13 mouse cellular contexts compared by ENCODE assay signal in genomic region chr8:117321232-117321631, GRCm38 (mm10).
DNase-seq lines count a peak whose midpoint lies in the region; ATAC-seq and TF ChIP-seq lines count a peak whose summit lies in the region.
"Had no signal": no experiment of that assay in that cellular context is flagged by ENCODE, and none has a peak within 500 bp of the region (broad histone marks: within the 10 kb centered on the region; RNA-seq: fewer than 3 reads in every experiment).

No protein-coding gene starts in this region.

- no peaks in the 10 kb centered on the region for H3K27me3 ChIP-seq in forebrain, embryonic 15.5 days
- H3K27me3 ChIP-seq in hindbrain, embryonic 15.5 days, result no peaks in the 10 kb centered on the region
- H3K27me3 ChIP-seq in neural tube, embryonic 14.5 days (ENCODE audit: control insufficient read depth, insufficient read depth, low read length), result no peaks in the 10 kb centered on the region
- H3K27me3 ChIP-seq: embryonic facial prominence, embryonic 13.5 days; heart, embryonic 15.5 days; lung, embryonic 15.5 days had no signal

- DNase-seq in left cerebral cortex, adult 2 months (ENCODE audit: extremely low spot score in 1 of 2, low spot score in 2 of 2), result no peak
- no peak for DNase-seq in left cerebral cortex, postnatal 14 days (ENCODE audit: low spot score in 2 of 2)
- no peak for DNase-seq in right cerebral cortex, postnatal 36 days (ENCODE audit: low spot score in 2 of 2)
- DNase-seq: adrenal gland, postnatal 36 days; cerebellum, postnatal 36 days; liver had no signal

- no peak for TF ChIP-seq CTCF in left cerebral cortex, adult 2 months (IDR thresholded peaks at IDR 0.05)

- H3K4me2 ChIP-seq in forebrain, embryonic 15.5 days (replicated peaks), result no peak overlapping the region
- no peak overlapping the region for H3K4me2 ChIP-seq in hindbrain, embryonic 15.5 days
- H3K4me2 ChIP-seq in neural tube, embryonic 14.5 days (ENCODE audit: low read depth, low read length), result no peak overlapping the region
- H3K4me2 ChIP-seq: embryonic facial prominence, embryonic 13.5 days; heart, embryonic 15.5 days; lung, embryonic 15.5 days had no signal

- ATAC-seq in forebrain, embryonic 15.5 days (replicated peaks), result no peak
- ATAC-seq in hindbrain, embryonic 15.5 days (ENCODE audit: low FRiP score, low read depth), result no peak
- ATAC-seq in neural tube, embryonic 14.5 days (ENCODE audit: low read depth), result no peak
- ATAC-seq in activated CD4-positive, CD25-positive, alpha-beta regulatory T cell, adult 4 months, result no peak

- intact Hi-C loops in left cerebral cortex, adult 2 months (cut with DNase I), result no loop called here
- intact Hi-C loops in left cerebral cortex, postnatal 14 days (cut with DNase I), result no loop called here

- H3K4me3 ChIP-seq in left cerebral cortex, adult 2 months, result no peak overlapping the region
- no peak overlapping the region for H3K4me3 ChIP-seq in forebrain, embryonic 15.5 days
- H3K4me3 ChIP-seq in hindbrain, embryonic 15.5 days, result no peak overlapping the region
- H3K4me3 ChIP-seq in neural tube, embryonic 14.5 days (ENCODE audit: low read depth, low read length), result no peak overlapping the region
- H3K4me3 ChIP-seq: embryonic facial prominence, embryonic 13.5 days; heart, embryonic 15.5 days; lung, embryonic 15.5 days had no signal

- 82% methylated on average over 15 of the region's 15 CpGs for WGBS in forebrain, embryonic 15.5 days
- WGBS in hindbrain, embryonic 15.5 days, result 61% methylated on average over 15 of the region's 15 CpGs
- WGBS in neural tube, embryonic 14.5 days, result 73% methylated on average over 15 of the region's 15 CpGs

- no peak overlapping the region for H3K9ac ChIP-seq in forebrain, embryonic 15.5 days (replicated peaks)
- H3K9ac ChIP-seq in hindbrain, embryonic 15.5 days, result no peak overlapping the region; the same call in 1 of the 2 replicates
- no peak overlapping the region for H3K9ac ChIP-seq in neural tube, embryonic 14.5 days (replicated peaks; ENCODE audit: low read depth, low read length)
- H3K9ac ChIP-seq: embryonic facial prominence, embryonic 13.5 days; heart, embryonic 15.5 days; lung, embryonic 15.5 days had no signal

- no peaks in the 10 kb centered on the region for H3K9me3 ChIP-seq in forebrain, embryonic 15.5 days
- H3K9me3 ChIP-seq in hindbrain, embryonic 15.5 days, result no peaks in the 10 kb centered on the region
- no peaks in the 10 kb centered on the region for H3K9me3 ChIP-seq in neural tube, embryonic 14.5 days (ENCODE audit: control insufficient read depth, low read length)
- H3K9me3 ChIP-seq: embryonic facial prominence, embryonic 13.5 days; heart, embryonic 15.5 days; lung, embryonic 15.5 days had no signal

- H3K27ac ChIP-seq in left cerebral cortex, adult 2 months, result peak overlapping the region; percentile 80; the same call in 1 of the 2 replicates
- peak overlapping the region; percentile 70 for H3K27ac ChIP-seq in forebrain, embryonic 15.5 days (replicated peaks)
- H3K27ac ChIP-seq in hindbrain, embryonic 15.5 days (replicated peaks), result peak overlapping the region; percentile 78
- peak overlapping the region; percentile 56 for H3K27ac ChIP-seq in neural tube, embryonic 14.5 days (ENCODE audit: low read depth, low read length)
- H3K27ac ChIP-seq: embryonic facial prominence, embryonic 13.5 days; heart, embryonic 15.5 days; lung, embryonic 15.5 days had no signal

- peaks cover 41% of the 10 kb centered on the region for H3K4me1 ChIP-seq in forebrain, embryonic 15.5 days
- peaks cover 65% of the 10 kb centered on the region for H3K4me1 ChIP-seq in hindbrain, embryonic 15.5 days (replicated peaks)
- H3K4me1 ChIP-seq in neural tube, embryonic 14.5 days (ENCODE audit: control insufficient read depth, insufficient read depth, low read length), result peaks cover 25% of the 10 kb centered on the region

- H3K36me3 ChIP-seq in forebrain, embryonic 15.5 days, result no peaks in the 10 kb centered on the region
- no peaks in the 10 kb centered on the region for H3K36me3 ChIP-seq in hindbrain, embryonic 15.5 days
- no peaks in the 10 kb centered on the region for H3K36me3 ChIP-seq in neural tube, embryonic 14.5 days (ENCODE audit: control insufficient read depth, insufficient read depth, low read length)
- H3K36me3 ChIP-seq: heart, embryonic 15.5 days; lung, embryonic 15.5 days had no signal
